ENCODE assay signal across 15 mouse cellular contexts in the genomic region with DNA sequence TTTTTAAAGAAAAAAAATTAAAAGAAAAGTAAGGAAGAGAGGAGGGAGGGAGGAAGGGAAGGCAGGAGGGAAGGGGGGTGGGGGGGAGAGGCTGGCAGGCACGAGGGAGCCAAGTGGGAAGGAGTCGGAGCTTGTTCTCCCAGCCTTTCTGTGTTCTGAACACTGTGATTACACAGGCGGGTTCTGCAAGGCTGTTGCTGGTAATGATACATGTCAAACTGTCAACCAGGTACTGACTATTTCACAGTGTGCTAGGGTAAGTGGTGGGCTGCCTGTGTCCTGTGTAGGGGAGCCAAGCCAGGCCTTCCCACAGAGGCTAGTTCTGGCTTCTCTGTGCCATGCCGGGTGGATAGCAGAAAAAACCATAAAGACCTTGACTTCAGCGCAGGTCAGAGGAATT. TPM values are rescaled to one million over a fixed set of nuclear protein-coding genes. Genes with fewer than 3 reads are reported as not detected.
DNase-seq lines count a peak whose midpoint lies in the region; ATAC-seq and TF ChIP-seq lines count a peak whose summit lies in the region.
"Had no signal": no experiment of that assay in that cellular context is flagged by ENCODE, and none has a peak within 500 bp of the region (broad histone marks: within the 10 kb centered on the region; RNA-seq: fewer than 3 reads in every experiment).

No protein-coding gene starts in this region.

- no peak for DNase-seq in heart, adult 9 months (ENCODE audit: low spot score in 2 of 2)
- no peak for DNase-seq in liver, adult 2 months (ENCODE audit: extremely low read depth, low read depth, low spot score)
- no peak for DNase-seq in liver
- peak; percentile 39 for DNase-seq in brain, embryonic 14.5 days (ENCODE audit: low read depth)
- DNase-seq in forebrain, postnatal 0 days = no peak
- DNase-seq in adrenal gland, postnatal 10 days = no peak
- no peak for DNase-seq in B cell, adult 2 months
- DNase-seq: adrenal gland, adult 8-10 months; cerebellum, adult 18-20 months; right cerebral cortex, adult 18-20 months; thymus, postnatal 4 days had no signal

- ATAC-seq in heart, embryonic 13.5 days (ENCODE audit: extremely low read depth, insufficient number of reproducible peaks, low FRiP score, low TSS enrichment) = no peak
- ATAC-seq in forebrain, postnatal 0 days = peak; percentile 68
- ATAC-seq: CD4-positive, CD25-positive, alpha-beta regulatory T cell, adult 4 months; intestine, embryonic 16.5 days; Patski had no signal

- 42% methylated on average over 5 of the region's 5 CpGs for WGBS in heart, embryonic 13.5 days
- whole genome bisulfite sequencing in liver, adult 2 months = 57% methylated on average over 5 of the region's 5 CpGs
- WGBS in forebrain, postnatal 0 days = 31% methylated on average over 5 of the region's 5 CpGs

- H3K9ac ChIP-seq in heart, embryonic 13.5 days = peak overlapping the region; percentile 61
- no peak overlapping the region for H3K9ac ChIP-seq in liver, adult 2 months (ENCODE audit: low read depth, low read length)
- H3K9ac ChIP-seq in forebrain, postnatal 0 days = no peak overlapping the region

- H3K36me3 ChIP-seq in heart, embryonic 13.5 days = no peaks in the 10 kb centered on the region
- H3K36me3 ChIP-seq in liver, adult 2 months (ENCODE audit: control insufficient read depth, insufficient read depth, low read length) = no peaks in the 10 kb centered on the region
- H3K36me3 ChIP-seq in forebrain, postnatal 0 days (ENCODE audit: insufficient read depth) = no peaks in the 10 kb centered on the region

- TF ChIP-seq POLR2A in liver, adult 2 months (IDR thresholded peaks at IDR 0.05; ENCODE audit: extremely low read depth, insufficient read depth, low read length) = no peak
- TF ChIP-seq POLR2A in brain, embryonic 14.5 days (IDR thresholded peaks at IDR 0.05; ENCODE audit: borderline replicate concordance, extremely low read depth, insufficient read depth, insufficient read length, poor library complexity, severe bottlenecking) = no peak

- H3K4me2 ChIP-seq in heart, embryonic 13.5 days = no peak overlapping the region
- no peak overlapping the region for H3K4me2 ChIP-seq in forebrain, postnatal 0 days (ENCODE audit: low read depth)

- H3K27me3 ChIP-seq in heart, embryonic 13.5 days (replicated peaks) = no peaks in the 10 kb centered on the region
- H3K27me3 ChIP-seq in liver, adult 2 months (ENCODE audit: control insufficient read depth, insufficient read depth, low read length) = no peaks in the 10 kb centered on the region
- H3K27me3 ChIP-seq in forebrain, postnatal 0 days (ENCODE audit: insufficient read depth, low read length) = no peaks in the 10 kb centered on the region
- H3K27me3 ChIP-seq: Patski had no signal

- H3K79me2 ChIP-seq in liver, adult 2 months (ENCODE audit: control insufficient read depth, insufficient read depth, low read length) = no peaks in the 10 kb centered on the region

- peaks cover 75% of the 10 kb centered on the region for H3K4me1 ChIP-seq in heart, embryonic 13.5 days
- H3K4me1 ChIP-seq in liver, adult 2 months (ENCODE audit: control insufficient read depth, insufficient read depth, low read length) = peaks cover 13% of the 10 kb centered on the region; the same call in 1 of the 2 replicates
- peaks cover 10% of the 10 kb centered on the region for H3K4me1 ChIP-seq in forebrain, postnatal 0 days (ENCODE audit: insufficient read depth)

- peak overlapping the region; percentile 74 for H3K27ac ChIP-seq in heart, embryonic 13.5 days (replicated peaks)
- peak overlapping the region; percentile 41 for H3K27ac ChIP-seq in liver, adult 2 months (replicated peaks; ENCODE audit: insufficient read depth, low read depth, low read length)
- H3K27ac ChIP-seq in forebrain, postnatal 0 days (ENCODE audit: low read depth, low read length) = peak overlapping the region; percentile 45; the same call in 1 of the 2 replicates

- TF ChIP-seq CTCF in liver, adult 2 months (IDR thresholded peaks at IDR 0.05; ENCODE audit: low read depth, low read length) = no peak
- no peak for TF ChIP-seq CTCF in brain, embryonic 14.5 days (IDR thresholded peaks at IDR 0.05; ENCODE audit: borderline replicate concordance, extremely low read depth, insufficient read depth, insufficient read length)
- no peak for TF ChIP-seq CTCF in forebrain, postnatal 0 days (IDR thresholded peaks at IDR 0.05; ENCODE audit: low read depth)

- H3K4me3 ChIP-seq in heart, embryonic 13.5 days = no peak overlapping the region
- no peak overlapping the region for H3K4me3 ChIP-seq in liver, adult 2 months (ENCODE audit: insufficient read depth, low read depth, low read length)
- no peak overlapping the region for H3K4me3 ChIP-seq in forebrain, postnatal 0 days (ENCODE audit: low read depth, low read length)

- H3K9me3 ChIP-seq in heart, embryonic 13.5 days = no peaks in the 10 kb centered on the region
- H3K9me3 ChIP-seq in forebrain, postnatal 0 days (ENCODE audit: low read length) = no peaks in the 10 kb centered on the region

RNA-seq across cellular contexts. Expression of a gene that starts 57.2 kb away (rescaled TPM):
- 2.2 and 2.4 TPM in 2 replicates for polyA plus RNA-seq in heart, embryonic 13.5 days (2015; fragmentation: Nextera tagmentation; extraction: Ambion mirVana)
- 0.65 and 1.2 TPM in 2 replicates for total RNA-seq in liver, adult 2 months (2014; rRNA removed)
- 1.2 and 1.5 TPM in 2 replicates for polyA plus RNA-seq in liver, adult 2 months (2012; rRNA removed)
- polyA plus RNA-seq in brain, embryonic 14.5 days (2012; rRNA removed) = 23.3 and 26.9 TPM in 2 replicates
- total RNA-seq in forebrain, postnatal 0 days (2014; rRNA removed) = 30.0 and 33.2 TPM in 2 replicates
- 2.0 and 2.7 TPM in 2 replicates for polyA plus RNA-seq in forebrain, postnatal 0 days (2015; fragmentation: Nextera tagmentation; extraction: Ambion mirVana)
- 10 to 100 TPM; 12.0 to 17.3 TPM for total RNA-seq in adrenal gland, postnatal 10 days (2021)
